Mouse (Mus musculus): Measurements from ENCODE around the gene Col9a3.

GRCm38 (mm10) chr2:180646841-180647240 is 49.3 kb downstream of the Col9a3 start:
- TF ChIP-seq CTCF (IDR thresholded peaks at IDR 0.05; ENCODE audit: control insufficient read depth, insufficient read depth, insufficient replicate concordance, low read depth, low read length) (no peak), POLR2A (IDR thresholded peaks at IDR 0.05; ENCODE audit: control insufficient read depth, low read depth, low read length) (no peak)

All from testis, adult 2 months (tissue).